Mouse (Mus musculus) ES-E14 (cell line): ENCODE results near the gene Slc35e3.

Source experiments
- HCFC1 ChIP-seq: IDR thresholded peaks from 2 replicates; pipeline ENCODE4 v1.6.1; 2012; ENCODE audit warnings: low read length, inconsistent platforms, borderline replicate concordance; ENCODE audit not compliant: insufficient read depth
- MAFK ChIP-seq: IDR thresholded peaks from 2 replicates; pipeline ENCODE4 v1.6.1; 2014; ENCODE audit warnings: mild to moderate bottlenecking, low read depth, low read length, inconsistent platforms; ENCODE audit not compliant: insufficient read depth

DNA sequence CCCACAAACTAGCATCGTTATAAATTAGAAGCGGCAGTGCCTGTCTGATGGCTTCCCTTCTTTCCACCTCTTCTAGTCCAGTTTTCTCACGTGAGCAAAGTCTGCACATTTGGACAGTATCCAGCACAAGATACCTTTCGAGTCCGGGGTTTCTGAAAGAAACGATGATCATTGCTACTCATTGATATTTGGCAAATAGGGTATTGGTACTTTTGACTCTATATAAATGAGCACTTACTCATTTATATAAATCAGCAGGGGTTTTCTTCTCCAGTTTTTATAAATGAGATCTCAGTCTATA is 6.6 kb downstream of the Slc35e3 start:
- no peak for TF ChIP-seq HCFC1
- TF ChIP-seq MAFK = no peak
